Mouse (Mus musculus) hindbrain, embryonic 11.5 days (tissue): Measurements from ENCODE around the gene D630045J12Rik. TPM values are rescaled to one million over a fixed set of nuclear protein-coding genes. Genes with fewer than 3 reads are reported as not detected.

ENCODE experiments used
- ATAC-seq: fragments of 200-750 bp; cut with Nextera tagmentation; 2 replicates; pipeline ENCODE4 v1.8.0; 2017; ENCODE audit warnings: mild to moderate bottlenecking, moderate TSS enrichment, moderate library complexity; ENCODE audit not compliant: low FRiP score
- DNase-seq: peaks from one replicate; pipeline ENCODE4 v3.0.0-alpha.2; 2015; ENCODE audit warnings: low spot score
- H3K27ac ChIP-seq: fragments of 300-500 bp; sonication (generic); 2 replicates; pipeline ENCODE4 v1.5.1; 2014; ENCODE audit warnings: mild to moderate bottlenecking, low read depth, low read length
- H3K27me3 ChIP-seq: fragments of 300-500 bp; sonication (generic); 2 replicates; pipeline ENCODE4 v1.6.1; 2014; ENCODE audit warnings: mild to moderate bottlenecking, low read length, moderate library complexity, mixed read lengths; ENCODE audit not compliant: control insufficient read depth, insufficient read depth
- H3K36me3 ChIP-seq: fragments of 300-500 bp; sonication (generic); 2 replicates; pipeline ENCODE4 v1.6.1; 2014; ENCODE audit warnings: mild to moderate bottlenecking, low read length, moderate library complexity, mixed read lengths; ENCODE audit not compliant: control insufficient read depth, insufficient read depth
- H3K4me1 ChIP-seq: fragments of 300-500 bp; sonication (generic); replicated peaks from 2 replicates; pipeline ENCODE4 v1.6.1; 2014; ENCODE audit warnings: low read length, mixed read lengths; ENCODE audit not compliant: control insufficient read depth, insufficient read depth
- H3K4me2 ChIP-seq: fragments of 300-500 bp; sonication (generic); replicated peaks from 2 replicates; pipeline ENCODE4 v1.6.1; 2014; ENCODE audit warnings: mild to moderate bottlenecking, low read depth, low read length
- H3K4me3 ChIP-seq: fragments of 300-500 bp; sonication (generic); 2 replicates; pipeline ENCODE4 v1.5.1; 2014; ENCODE audit warnings: low read depth, low read length
- H3K9ac ChIP-seq: fragments of 300-500 bp; sonication (generic); 2 replicates; pipeline ENCODE4 v1.6.1; 2014; ENCODE audit warnings: low read depth, low read length
- H3K9me3 ChIP-seq: fragments of 300-500 bp; sonication (generic); 2 replicates; pipeline ENCODE4 v1.6.1; 2016; ENCODE audit warnings: low read length; ENCODE audit not compliant: control insufficient read depth
- WGBS: fragments of 180-500 bp; shearing (Covaris S2); extraction: QIAGEN DNeasy Blood & Tissue Kit; methylation state at CpG from one replicate; pipeline ENCODE4 v1.1.7; 2014; 5-methylcytosine and 5-hydroxymethylcytosine counted together
- polyA plus RNA-seq: library from polyadenylated mRNA; unstranded; fragments of >200 nt; fragmentation: Nextera tagmentation; extraction: Ambion mirVana; gene quantifications from 2 replicates; pipeline ENCODE4 v1.2.1, GENCODE M21; 2014

D630045J12Rik gene
- polyA plus RNA-seq, 1 experiment from 2014 or later = 13.2 TPM

- H3K27ac ChIP-seq = no peak overlapping the region
Observed at GRCm38 (mm10) chr6:38144161-38144998, 109.4 kb downstream of the D630045J12Rik start.

DNA sequence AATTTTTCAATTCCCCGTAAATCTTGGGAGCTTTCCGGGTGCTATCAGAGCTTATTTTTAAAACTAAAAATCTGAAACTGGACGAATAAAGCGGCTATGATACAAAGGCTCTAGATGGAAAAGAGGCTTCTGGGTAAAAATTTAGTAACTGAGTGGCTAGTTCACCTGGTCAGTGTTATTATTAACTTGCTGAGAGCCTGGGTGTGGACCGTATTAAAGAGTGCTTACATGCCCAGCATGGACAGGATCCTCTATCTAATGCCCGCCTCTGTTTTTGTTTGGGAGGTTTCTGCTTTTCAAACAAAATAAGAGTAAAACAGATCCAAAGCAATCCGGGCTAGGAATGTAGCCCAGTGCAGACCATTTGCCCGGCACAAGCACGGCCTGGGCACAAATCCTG is 113.4 kb downstream of the D630045J12Rik start:
- DNase-seq = no peak
- Histone ChIP-seq H3K4me1 (no peaks in the 10 kb centered on the region), H3K36me3 (0 out of 2 replicates have a peak, but pooled peaks cover 2% of the 10 kb centered on the region), H3K4me3 (no peak overlapping the region), H3K9me3 (no peaks in the 10 kb centered on the region), H3K27ac (no peak overlapping the region), H3K9ac (no peak overlapping the region), H3K27me3 (no peaks in the 10 kb centered on the region), H3K4me2 (no peak overlapping the region)
- WGBS = 93% methylated on average over 9 of the region's 9 CpGs
- ATAC-seq = no peak

More at GRCm38 (mm10) chr6:38144161-38144998, 109.4 kb downstream of the D630045J12Rik start:
- Histone ChIP-seq H3K4me2 (no peak overlapping the region), H3K27me3 (no peaks in the 10 kb centered on the region), H3K9ac (no peak overlapping the region), H3K4me3 (no peak overlapping the region), H3K9me3 (no peaks in the 10 kb centered on the region), H3K36me3 (0 out of 2 replicates have a peak, but pooled peaks cover 2% of the 10 kb centered on the region), H3K4me1 (no peaks in the 10 kb centered on the region)
- WGBS = 65% methylated on average over 9 of the region's 9 CpGs
- DNase-seq = no peak
- no peak for ATAC-seq

DNA sequence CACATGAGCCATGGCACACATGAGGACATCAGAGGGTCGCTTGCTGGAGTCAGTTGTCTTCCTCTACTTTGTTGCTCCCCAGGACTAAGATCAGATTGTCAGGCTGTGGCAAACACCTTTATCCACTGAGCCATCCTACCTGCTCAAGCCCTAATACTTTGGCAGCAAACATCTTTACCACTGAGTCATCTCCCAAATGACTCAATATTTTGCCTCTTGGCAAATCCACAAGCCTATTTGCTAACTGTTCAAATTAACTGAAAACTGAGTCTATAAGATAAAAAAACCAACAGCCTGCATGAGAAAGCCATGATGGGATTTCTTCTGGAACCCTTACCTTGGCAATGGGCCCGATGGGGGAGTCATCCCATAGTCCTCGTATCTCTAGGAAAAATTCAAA is 114.7 kb downstream of the D630045J12Rik start:
- 0 out of 2 replicates have a peak, but pooled peaks cover 4% of the 10 kb centered on the region for H3K36me3 ChIP-seq
- H3K4me2 ChIP-seq = no peak overlapping the region

DNA sequence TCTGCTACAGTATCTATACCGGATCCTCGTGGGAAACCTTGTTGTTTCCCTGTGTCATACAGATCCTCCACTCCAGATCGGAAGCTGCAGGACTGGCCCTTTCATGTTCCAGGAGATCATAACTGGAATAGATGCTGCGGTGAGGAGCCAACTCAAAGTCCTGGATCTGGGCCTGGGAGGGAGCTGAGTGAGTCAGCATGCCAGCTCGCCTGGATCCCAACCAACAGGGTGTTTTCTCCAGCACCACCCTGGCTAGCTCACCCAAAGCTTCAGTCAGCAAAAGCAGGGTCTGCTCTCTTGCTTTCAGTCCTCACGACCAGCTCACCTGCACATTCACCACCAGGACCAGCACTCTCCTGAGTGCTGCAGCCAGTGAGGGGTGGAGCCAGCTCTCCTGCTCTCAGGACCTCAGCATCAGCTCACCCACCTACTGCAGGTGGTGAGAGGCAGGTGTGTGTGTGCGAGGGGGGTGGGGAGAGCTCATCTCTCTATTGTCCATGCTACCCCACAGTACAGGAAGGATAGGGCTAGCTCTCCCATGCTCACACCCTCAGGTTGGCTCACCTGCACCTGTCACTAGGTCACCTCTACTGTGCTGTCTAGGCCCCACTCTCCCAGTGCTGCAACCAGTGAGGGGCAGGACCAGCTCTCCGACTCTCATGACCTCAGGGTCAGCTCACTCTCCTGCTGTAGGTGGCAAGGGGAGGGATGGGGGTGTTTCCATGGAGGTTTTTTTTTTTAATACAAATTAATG is 118.8 kb downstream of the D630045J12Rik start:
- 83% methylated on average over 8 of the region's 8 CpGs for WGBS
- no peak for ATAC-seq
- peaks cover 13% of the 10 kb centered on the region for H3K36me3 ChIP-seq

More for the DNA sequence above, 114.7 kb downstream of the D630045J12Rik start:
- Histone ChIP-seq H3K4me1 (no peaks in the 10 kb centered on the region), H3K27ac (no peak overlapping the region), H3K27me3 (no peaks in the 10 kb centered on the region), H3K9ac (no peak overlapping the region), H3K4me3 (no peak overlapping the region), H3K9me3 (no peaks in the 10 kb centered on the region)
- WGBS = 90% methylated on average over 3 of the region's 3 CpGs
- no peak for DNase-seq
- ATAC-seq = no peak

GRCm38 (mm10) chr6:38131801-38132231 is 122.0 kb downstream of the D630045J12Rik start:
- Histone ChIP-seq H3K9me3 (no peaks in the 10 kb centered on the region), H3K9ac (no peak overlapping the region), H3K27ac (no peak overlapping the region), H3K36me3 (peaks cover 17% of the 10 kb centered on the region), H3K4me3 (no peak overlapping the region), H3K4me2 (no peak overlapping the region), H3K4me1 (no peaks in the 10 kb centered on the region), H3K27me3 (no peaks in the 10 kb centered on the region)
- 87% methylated on average over 4 of the region's 4 CpGs for WGBS
- DNase-seq (no peak), ATAC-seq (no peak)

More for the DNA sequence above, 118.8 kb downstream of the D630045J12Rik start:
- Histone ChIP-seq H3K4me1 (no peaks in the 10 kb centered on the region), H3K4me2 (no peak overlapping the region), H3K9ac (no peak overlapping the region), H3K4me3 (no peak overlapping the region), H3K9me3 (no peaks in the 10 kb centered on the region), H3K27ac (no peak overlapping the region), H3K27me3 (no peaks in the 10 kb centered on the region)
- no peak for DNase-seq

- Histone ChIP-seq H3K4me1 (no peaks in the 10 kb centered on the region), H3K4me3 (no peak overlapping the region), H3K9me3 (no peaks in the 10 kb centered on the region), H3K27ac (no peak overlapping the region), H3K4me2 (no peak overlapping the region), H3K27me3 (no peaks in the 10 kb centered on the region), H3K36me3 (peaks cover 14% of the 10 kb centered on the region), H3K9ac (no peak overlapping the region)
- 97% methylated on average over 5 of the region's 5 CpGs for WGBS
- DNase-seq = no peak
- no peak for ATAC-seq
Observed at GRCm38 (mm10) chr6:38129883-38130282, 123.9 kb downstream of the D630045J12Rik start.

DNA sequence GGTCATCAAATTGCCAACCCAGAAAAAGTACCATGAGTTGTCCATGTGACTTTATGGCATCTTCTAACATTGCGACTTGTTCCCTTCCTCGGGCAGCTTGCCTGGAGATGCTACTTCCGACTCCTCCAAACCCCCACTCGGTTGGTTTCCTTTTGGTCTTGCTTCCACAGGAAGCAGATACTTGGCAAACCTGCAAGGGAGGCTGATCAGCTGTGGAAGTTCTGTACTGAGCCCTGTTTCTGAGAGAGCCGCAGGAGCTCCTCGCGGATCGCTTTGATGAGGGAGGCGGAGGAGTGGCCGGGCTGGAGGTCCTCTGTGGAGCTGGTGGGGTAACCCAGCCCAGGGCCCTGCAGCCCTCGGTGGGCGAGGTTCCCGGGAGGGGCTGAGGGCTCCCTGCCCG is 125.7 kb downstream of the D630045J12Rik start:
- H3K4me3 ChIP-seq = no peak overlapping the region
- H3K27me3 ChIP-seq = no peaks in the 10 kb centered on the region
- no peak overlapping the region for H3K9ac ChIP-seq
- 92% methylated on average over 14 of the region's 14 CpGs for WGBS
- DNase-seq (no peak), ATAC-seq (no peak)
- no peaks in the 10 kb centered on the region for H3K9me3 ChIP-seq
- H3K36me3 ChIP-seq = peaks cover 12% of the 10 kb centered on the region
- no peak overlapping the region for H3K4me2 ChIP-seq
- no peaks in the 10 kb centered on the region for H3K4me1 ChIP-seq
- H3K27ac ChIP-seq = no peak overlapping the region

GRCm38 (mm10) chr6:38125462-38125861 is 128.3 kb downstream of the D630045J12Rik start:
- no peak for ATAC-seq
- Histone ChIP-seq H3K27me3 (no peaks in the 10 kb centered on the region), H3K9me3 (no peaks in the 10 kb centered on the region), H3K4me2 (no peak overlapping the region), H3K4me1 (no peaks in the 10 kb centered on the region), H3K27ac (no peak overlapping the region), H3K36me3 (peaks cover 8% of the 10 kb centered on the region), H3K4me3 (no peak overlapping the region), H3K9ac (no peak overlapping the region)
- WGBS = 93% methylated on average over 3 of the region's 3 CpGs
- DNase-seq = no peak
